Mouse (Mus musculus) liver, embryonic 14.5 days (tissue): ENCODE data around the gene Megf11. TPM values are rescaled to one million over a fixed set of nuclear protein-coding genes. Genes with fewer than 3 reads are reported as not detected.

ENCODE experiments used
- ATAC-seq: fragments of 200-750 bp; cut with Nextera tagmentation; 2 replicates; pipeline ENCODE4 v1.8.0; 2017; ENCODE audit warnings: moderate number of reproducible peaks, mild to moderate bottlenecking, moderate library complexity; ENCODE audit not compliant: insufficient read depth
- DNase-seq, 3 experiments: peaks; one replicate each; pipeline ENCODE4 v3.0.0-alpha.2; 2012 to 2013; ENCODE audit warnings: low read depth in 3 of 3, low spot score in 3 of 3
- H3K27ac ChIP-seq: fragments of 300-500 bp; sonication (generic); 2 replicates; pipeline ENCODE4 v1.5.1; 2014; ENCODE audit warnings: moderate library complexity, mild to moderate bottlenecking, control low read depth, inconsistent platforms
- H3K27me3 ChIP-seq: fragments of 300-500 bp; sonication (generic); 2 replicates; pipeline ENCODE4 v1.6.1; 2014; ENCODE audit warnings: mild to moderate bottlenecking, low read length, moderate library complexity; ENCODE audit not compliant: control insufficient read depth, insufficient read depth
- H3K36me3 ChIP-seq: fragments of 300-500 bp; sonication (generic); replicated peaks from 2 replicates; pipeline ENCODE4 v1.6.1; 2014; ENCODE audit warnings: low read depth; ENCODE audit not compliant: control insufficient read depth, insufficient read depth
- H3K4me1 ChIP-seq, 2 experiments: fragments of 200-500 bp in 1 of 2; fragments of 300-500 bp in 1 of 2; sonication (generic) in 1 of 2; replicated peaks; 2 replicates each; pipeline ENCODE4 v1.6.1; 2012 to 2014; ENCODE audit warnings: antibody characterized with exemption in 1 of 2, inconsistent platforms in 1 of 2, low read length in 1 of 2; ENCODE audit not compliant: control insufficient read depth in 2 of 2, insufficient read depth in 2 of 2
- H3K4me2 ChIP-seq: fragments of 300-500 bp; sonication (generic); 2 replicates; pipeline ENCODE4 v1.6.1; 2014; ENCODE audit warnings: low read depth, mild to moderate bottlenecking, control low read depth, moderate library complexity
- H3K4me3 ChIP-seq, 2 experiments: fragments of 200-500 bp in 1 of 2; fragments of 300-500 bp in 1 of 2; sonication (generic) in 1 of 2; 2 replicates each; pipeline ENCODE4 v1.5.1; 2012 to 2014; ENCODE audit warnings: low read depth in 2 of 2, low read length in 2 of 2, mild to moderate bottlenecking in 2 of 2, control low read depth in 1 of 2, inconsistent platforms in 1 of 2, moderate library complexity in 1 of 2; ENCODE audit not compliant: insufficient read depth in 1 of 2
- H3K9ac ChIP-seq: fragments of 300-500 bp; sonication (generic); replicated peaks from 2 replicates; pipeline ENCODE4 v1.6.1; 2014; ENCODE audit warnings: mild to moderate bottlenecking, control low read depth, moderate library complexity
- H3K9me3 ChIP-seq: fragments of 300-500 bp; sonication (generic); 2 replicates; pipeline ENCODE4 v1.6.1; 2016; ENCODE audit warnings: low read length, mixed read lengths; ENCODE audit not compliant: control insufficient read depth
- CTCF ChIP-seq: IDR thresholded peaks from 2 replicates; pipeline ENCODE4 v1.5.1; 2016; ENCODE audit warnings: antibody characterized with exemption, low read depth, control low read depth
- EP300 ChIP-seq: IDR thresholded peaks from 2 replicates; pipeline ENCODE4 v1.6.1; 2016; ENCODE audit warnings: antibody characterized with exemption, low read depth
- WGBS: fragments of 180-500 bp; shearing (Covaris S2); extraction: QIAGEN DNeasy Blood & Tissue Kit; methylation state at CpG from one replicate; pipeline ENCODE4 v1.1.7; 2014; ENCODE audit not compliant: insufficient replicate concordance; 5-methylcytosine and 5-hydroxymethylcytosine counted together
- polyA plus RNA-seq, 2 experiments: library from polyadenylated mRNA; depleted of rRNA in 1 of 2; stranded (reverse) in 1 of 2; unstranded in 1 of 2; fragments of >200 nt; fragmentation: Nextera tagmentation in 1 of 2; extraction: Ambion mirVana in 1 of 2; gene quantifications; 2 replicates each; pipeline versions ENCODE4 v1.2.1 to v1.2.3; 2012 to 2014

The Megf11 gene
- polyA plus RNA-seq, 2 experiments: 0.18 to 0.28 TPM

DNA sequence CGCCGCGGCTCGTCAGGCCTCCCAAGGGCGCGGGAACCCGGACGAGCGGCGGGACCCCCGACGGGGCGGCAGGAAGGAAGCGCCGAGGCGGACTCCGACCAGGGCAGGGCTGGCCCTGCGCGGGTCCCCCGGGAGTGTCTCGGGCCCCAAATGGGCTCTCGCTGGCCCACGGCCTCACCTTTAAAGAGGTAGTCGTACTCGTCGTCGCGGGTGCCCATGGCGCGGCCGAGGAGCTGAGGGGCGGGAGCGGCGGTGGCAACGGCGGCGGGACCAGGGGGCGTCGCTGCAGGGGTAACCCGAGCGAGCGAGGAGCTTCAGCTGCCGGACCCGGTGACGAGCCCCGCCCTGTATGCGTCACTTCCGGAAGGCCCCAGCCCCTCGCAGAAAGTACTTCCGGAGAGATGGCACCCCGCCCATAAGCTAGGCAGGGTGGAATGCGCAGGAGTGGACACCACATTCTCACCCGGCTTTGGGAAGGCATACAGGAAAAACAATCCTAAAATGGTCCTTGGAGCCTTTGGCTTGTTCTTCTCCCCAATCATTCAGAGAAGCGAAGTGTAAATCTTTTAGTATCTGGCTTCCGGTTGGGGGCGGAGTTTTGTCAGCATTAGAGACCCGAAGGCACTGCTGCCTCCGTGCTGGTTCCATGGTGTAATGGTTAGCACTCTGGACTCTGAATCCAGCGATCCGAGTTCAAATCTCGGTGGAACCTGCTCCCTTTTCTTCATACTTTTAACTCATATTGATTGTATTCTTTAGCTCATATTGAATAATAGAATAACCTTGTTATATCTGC is 352.2 kb downstream of the Megf11 start, which contains the start of gene Rab11a:
Gene Rab11a, minus strand, starts transcription at position 353 of the 796 bp plus-strand sequence.
- no peaks in the 10 kb centered on the region for H3K36me3 ChIP-seq
- peak within 1 kb of the TSS; percentile 86 for H3K27ac ChIP-seq
- H3K27me3 ChIP-seq: no peaks in the 10 kb centered on the region
- H3K4me1 ChIP-seq: peaks cover 3 to 9% of the 10 kb centered on the region in 2 experiments
- peak within 1 kb of the TSS; percentile 96 for H3K9ac ChIP-seq
- DNase-seq: peak; percentile 87 to 90 (median 87)
- no peak for TF ChIP-seq EP300
- TF ChIP-seq CTCF: no peak
- H3K4me3 ChIP-seq: peak within 1 kb of the TSS; percentile 99 to 100
- H3K4me2 ChIP-seq: peak within 1 kb of the TSS; percentile 71
- ATAC-seq: peak; percentile 95
- H3K9me3 ChIP-seq: no peaks in the 10 kb centered on the region
- under 1% methylated on average over 61 of the region's 61 CpGs for WGBS

DNA sequence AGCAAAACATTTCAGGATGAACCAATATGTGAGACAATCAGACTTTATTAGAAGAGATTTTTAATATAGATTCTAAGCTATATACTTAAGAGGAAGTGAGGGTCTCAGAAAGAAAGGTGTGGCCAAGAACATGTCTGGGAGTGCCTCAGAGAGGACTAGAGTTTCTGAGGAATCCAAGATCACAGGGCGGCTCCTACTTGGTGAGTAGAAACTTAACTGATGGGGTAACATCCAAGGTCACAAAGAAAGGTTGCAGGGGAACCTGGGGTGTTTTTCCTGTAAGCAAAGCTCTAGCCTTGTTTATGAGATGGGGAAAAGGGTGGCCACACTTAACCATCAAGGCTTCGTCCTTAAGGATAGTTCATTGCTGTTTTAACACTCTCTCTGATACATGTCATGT is 353.6 kb downstream of the Megf11 start:
- peaks cover 3 to 9% of the 10 kb centered on the region in 2 experiments for H3K4me1 ChIP-seq
- DNase-seq (no peak), ATAC-seq (no peak)
- WGBS: 72% methylated on average over 2 of the region's 2 CpGs
- H3K27ac ChIP-seq: no peak overlapping the region
- TF ChIP-seq EP300 (no peak), CTCF (no peak)
- H3K4me2 ChIP-seq: no peak overlapping the region
- no peak overlapping the region for H3K4me3 ChIP-seq
- H3K9ac ChIP-seq: no peak overlapping the region
- H3K36me3 ChIP-seq: no peaks in the 10 kb centered on the region
- no peaks in the 10 kb centered on the region for H3K9me3 ChIP-seq
- H3K27me3 ChIP-seq: no peaks in the 10 kb centered on the region

DNA sequence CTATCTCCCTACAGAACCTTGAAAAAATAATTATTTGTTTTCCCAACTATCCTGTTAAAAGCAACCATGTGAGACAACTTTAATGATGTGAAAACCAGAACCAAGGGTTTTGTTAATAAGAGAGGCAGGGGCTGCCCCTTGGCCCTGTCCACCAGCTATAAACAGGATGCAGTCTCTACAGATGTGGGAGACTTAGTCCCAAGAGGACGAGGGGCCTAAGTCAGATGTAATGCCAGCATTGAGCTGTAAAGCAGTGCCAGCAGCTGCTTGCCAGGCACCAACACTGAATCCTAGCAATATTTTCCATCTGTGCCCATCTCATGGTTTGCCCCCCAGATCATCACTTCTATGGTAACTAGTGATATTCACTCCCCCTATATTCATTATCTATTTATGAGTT is 357.0 kb downstream of the Megf11 start:
- no peak for DNase-seq
- Histone ChIP-seq H3K4me2 (no peak overlapping the region), H3K9ac (no peak overlapping the region), H3K27ac (no peak overlapping the region), H3K4me1 (no peaks in the 10 kb centered on the region), H3K9me3 (no peaks in the 10 kb centered on the region), H3K27me3 (no peaks in the 10 kb centered on the region), H3K36me3 (no peaks in the 10 kb centered on the region), H3K4me3 (no peak overlapping the region)
- TF ChIP-seq EP300: no peak
- no peak for TF ChIP-seq CTCF
- ATAC-seq: no peak
- WGBS: 48% methylated on average over 1 of the region's 1 CpGs

DNA sequence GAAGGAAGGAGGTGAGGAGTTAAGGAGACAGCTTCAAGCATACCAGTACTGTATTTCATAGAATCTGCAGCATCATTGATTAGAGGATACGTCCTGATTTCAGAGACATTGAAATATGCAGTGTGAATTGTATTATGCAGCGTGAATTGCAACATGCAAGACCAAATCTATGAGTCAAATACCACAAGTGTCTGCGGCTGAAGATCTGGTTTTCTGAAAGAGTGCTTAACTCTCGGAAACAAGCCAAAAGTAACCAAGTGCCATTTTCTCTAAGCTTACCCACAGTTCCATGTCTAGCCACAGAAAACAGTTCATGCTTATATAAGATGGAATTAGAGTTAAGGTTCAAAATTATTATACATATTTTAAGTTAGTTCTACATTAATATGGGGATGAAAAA is 362.3 kb downstream of the Megf11 start:
- no peaks in the 10 kb centered on the region for H3K9me3 ChIP-seq
- no peak overlapping the region for H3K9ac ChIP-seq
- DNase-seq (no peak), ATAC-seq (no peak)
- H3K4me2 ChIP-seq: no peak overlapping the region
- H3K36me3 ChIP-seq: no peaks in the 10 kb centered on the region
- H3K4me3 ChIP-seq: no peak overlapping the region
- H3K27ac ChIP-seq: no peak overlapping the region
- no peaks in the 10 kb centered on the region for H3K27me3 ChIP-seq
- H3K4me1 ChIP-seq: no peaks in the 10 kb centered on the region
- 60% methylated on average over 4 of the region's 4 CpGs for WGBS
- TF ChIP-seq EP300: no peak
- no peak for TF ChIP-seq CTCF

DNA sequence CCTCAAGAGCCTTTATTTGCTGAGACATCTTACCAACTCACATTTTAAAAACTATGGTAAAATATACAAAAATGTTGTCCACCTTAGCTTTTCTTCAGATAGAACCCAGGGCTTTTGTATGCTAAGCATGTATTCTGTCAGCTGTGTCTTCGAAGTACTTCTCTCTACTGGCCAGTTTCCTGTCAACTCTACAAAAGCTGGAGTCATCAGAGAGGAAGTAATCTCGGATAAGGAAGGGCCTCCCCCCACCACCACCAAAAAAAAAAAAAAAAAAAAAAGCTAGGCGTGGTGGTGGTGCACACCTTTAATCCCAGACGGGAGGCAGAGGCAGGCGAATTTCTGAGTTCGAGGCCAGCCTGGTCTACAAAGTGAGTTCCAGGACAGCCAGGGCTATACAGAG is 363.9 kb downstream of the Megf11 start:
- ATAC-seq: no peak
- TF ChIP-seq EP300: no peak
- TF ChIP-seq CTCF: no peak
- H3K9ac ChIP-seq: no peak overlapping the region
- no peaks in the 10 kb centered on the region for H3K36me3 ChIP-seq
- no peaks in the 10 kb centered on the region for H3K27me3 ChIP-seq
- DNase-seq: no peak
- H3K4me3 ChIP-seq: no peak overlapping the region
- no peaks in the 10 kb centered on the region for H3K4me1 ChIP-seq
- WGBS: 31% methylated on average over 6 of the region's 6 CpGs
- no peak overlapping the region for H3K27ac ChIP-seq
- H3K9me3 ChIP-seq: no peaks in the 10 kb centered on the region
- no peak overlapping the region for H3K4me2 ChIP-seq
